Mouse (Mus musculus) brain, embryonic 14.5 days (tissue): Measurements from ENCODE around the gene Zfp612.

Source experiments
- CTCF ChIP-seq: fragments of 200-500 bp; IDR thresholded peaks from 2 replicates; pipeline ENCODE4 v1.5.1; 2012; ENCODE audit warnings: inconsistent platforms, mild to moderate bottlenecking, moderate library complexity, borderline replicate concordance; ENCODE audit not compliant: insufficient read depth, insufficient read length; ENCODE audit errors: extremely low read depth
- POLR2A ChIP-seq: fragments of 200-500 bp; IDR thresholded peaks from 2 replicates; pipeline ENCODE4 v1.6.1; 2012; ENCODE audit warnings: mild to moderate bottlenecking, inconsistent platforms, borderline replicate concordance; ENCODE audit not compliant: poor library complexity, insufficient read depth, insufficient read length, severe bottlenecking; ENCODE audit errors: extremely low read depth

DNA sequence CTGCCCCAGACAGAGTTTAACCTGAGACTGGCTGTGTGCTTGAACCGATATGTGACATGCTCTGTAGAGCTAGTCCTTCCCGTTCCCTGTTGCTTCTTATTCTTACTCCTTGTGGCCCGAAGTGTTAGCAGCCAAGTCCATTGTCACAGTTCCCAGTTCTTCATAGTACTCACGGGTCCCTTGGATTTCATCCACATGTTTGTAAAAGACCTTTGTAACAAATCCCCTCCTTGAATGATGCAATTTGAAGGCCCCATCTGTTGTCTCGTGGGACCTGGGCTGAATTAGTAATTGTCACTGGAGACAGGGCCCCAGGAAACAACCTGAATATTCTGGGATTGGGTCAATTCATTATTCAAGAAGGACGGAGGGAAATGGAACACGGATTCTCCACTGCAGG is 56.0 kb downstream of the Zfp612 start:
- TF ChIP-seq CTCF: no peak
- TF ChIP-seq POLR2A: no peak
